Mouse (Mus musculus): ENCODE measurements around the gene Fignl2. TPM values are rescaled to one million over a fixed set of nuclear protein-coding genes. Genes with fewer than 3 reads are reported as not detected.

Gene Fignl2
- total RNA-seq, 1 experiment from 2014 or later = 0.12 TPM

GRCm38 (mm10) chr15:101046527-101047193 lies 31.7 kb downstream of the Fignl2 start:
- ATAC-seq (ENCODE audit: extremely low read depth, insufficient number of reproducible peaks, low FRiP score, poor library complexity, severe bottlenecking) = no peak

- no peak for ATAC-seq (ENCODE audit: extremely low read depth, insufficient number of reproducible peaks, low FRiP score, poor library complexity, severe bottlenecking)
Observed at GRCm38 (mm10) chr15:101046039-101046526, 32.3 kb downstream of the Fignl2 start.

- ATAC-seq (ENCODE audit: extremely low read depth, insufficient number of reproducible peaks, low FRiP score, poor library complexity, severe bottlenecking) = no peak
Observed at GRCm38 (mm10) chr15:101044531-101044930, 33.8 kb downstream of the Fignl2 start.

GRCm38 (mm10) chr15:101042613-101043012 lies 35.8 kb downstream of the Fignl2 start:
- ATAC-seq (ENCODE audit: extremely low read depth, insufficient number of reproducible peaks, low FRiP score, poor library complexity, severe bottlenecking) = no peak

GRCm38 (mm10) chr15:101041966-101042365 lies 36.4 kb downstream of the Fignl2 start:
- no peak for ATAC-seq (ENCODE audit: extremely low read depth, insufficient number of reproducible peaks, low FRiP score, poor library complexity, severe bottlenecking)

- no peak for ATAC-seq (ENCODE audit: extremely low read depth, insufficient number of reproducible peaks, low FRiP score, poor library complexity, severe bottlenecking)
Observed at GRCm38 (mm10) chr15:101039651-101040050, 38.7 kb downstream of the Fignl2 start.

GRCm38 (mm10) chr15:101028960-101029359 lies 49.4 kb downstream of the Fignl2 start:
- no peak for ATAC-seq (ENCODE audit: extremely low read depth, insufficient number of reproducible peaks, low FRiP score, poor library complexity, severe bottlenecking)

GRCm38 (mm10) chr15:101011352-101011751 lies 67.0 kb downstream of the Fignl2 start:
- ATAC-seq (ENCODE audit: extremely low read depth, insufficient number of reproducible peaks, low FRiP score, poor library complexity, severe bottlenecking) = no peak

GRCm38 (mm10) chr15:101008386-101009010 lies 69.9 kb downstream of the Fignl2 start:
- ATAC-seq (ENCODE audit: extremely low read depth, insufficient number of reproducible peaks, low FRiP score, poor library complexity, severe bottlenecking) = no peak

GRCm38 (mm10) chr15:101007236-101007635 lies 71.1 kb downstream of the Fignl2 start:
- ATAC-seq (ENCODE audit: extremely low read depth, insufficient number of reproducible peaks, low FRiP score, poor library complexity, severe bottlenecking) = no peak

- no peak for ATAC-seq (ENCODE audit: extremely low read depth, insufficient number of reproducible peaks, low FRiP score, poor library complexity, severe bottlenecking)
Observed at GRCm38 (mm10) chr15:101006251-101007040, 71.9 kb downstream of the Fignl2 start.

GRCm38 (mm10) chr15:101005717-101006116 lies 72.7 kb downstream of the Fignl2 start:
- ATAC-seq (ENCODE audit: extremely low read depth, insufficient number of reproducible peaks, low FRiP score, poor library complexity, severe bottlenecking) = no peak

GRCm38 (mm10) chr15:101004538-101004937 lies 73.8 kb downstream of the Fignl2 start:
- ATAC-seq (ENCODE audit: extremely low read depth, insufficient number of reproducible peaks, low FRiP score, poor library complexity, severe bottlenecking) = no peak

- no peak for ATAC-seq (ENCODE audit: extremely low read depth, insufficient number of reproducible peaks, low FRiP score, poor library complexity, severe bottlenecking)
Observed at GRCm38 (mm10) chr15:101002466-101002865, 75.9 kb downstream of the Fignl2 start.

GRCm38 (mm10) chr15:101001685-101002084 lies 76.7 kb downstream of the Fignl2 start:
- no peak for ATAC-seq (ENCODE audit: extremely low read depth, insufficient number of reproducible peaks, low FRiP score, poor library complexity, severe bottlenecking)

Other genes with a start within 250 kb of the Fignl2 start
- 1.4 and 7.1 TPM in 2 replicates for gene Scn8a, start 208.7 kb downstream of the Fignl2 start, total RNA-seq (2017)
- gene Gm47841, start 31.2 kb downstream of the Fignl2 start, total RNA-seq (2017) = not detected in 2 replicates
- gene Ankrd33, start 37.2 kb upstream of the Fignl2 start, total RNA-seq (2017) = not detected in 2 replicates
- gene Acvrl1, start 50.0 kb upstream of the Fignl2 start, total RNA-seq (2017) = 2.7 and 6.1 TPM in 2 replicates
- 22.0 and 23.1 TPM in 2 replicates for gene Acvr1b, start 95.5 kb upstream of the Fignl2 start, total RNA-seq (2017)
- 0.81 and 0.98 TPM in 2 replicates for gene Grasp, start 145.6 kb upstream of the Fignl2 start, total RNA-seq (2017)
- 185 and 187 TPM in 2 replicates for gene Nr4a1, start 175.7 kb upstream of the Fignl2 start, total RNA-seq (2017)
- 61.0 and 68.8 TPM in 2 replicates for gene Atg101, start 205.7 kb upstream of the Fignl2 start, total RNA-seq (2017)
- gene 6030408B16Rik, start 214.6 kb upstream of the Fignl2 start, total RNA-seq (2017) = 0.70 and 0.98 TPM in 2 replicates